Mouse (Mus musculus): ENCODE measurements around the gene Ubl5. TPM values are rescaled to one million over a fixed set of nuclear protein-coding genes. Genes with fewer than 3 reads are reported as not detected.

The Ubl5 gene
- 229 and 475 TPM in 2 replicates for polyA plus RNA-seq (2012; rRNA removed)
- 347 and 354 TPM in 2 replicates for polyA plus RNA-seq (2014; fragmentation: Nextera tagmentation; extraction: Ambion mirVana)

GRCm38 (mm10) chr9:20642101-20642895 is at the start of gene Ubl5:
Ubl5 (plus strand) TSS chr9:20642878.
- WGBS, result 1% methylated on average over 49 of the region's 51 CpGs
- ATAC-seq (ENCODE audit: low FRiP score, low read depth), result peak; percentile 92

DNA sequence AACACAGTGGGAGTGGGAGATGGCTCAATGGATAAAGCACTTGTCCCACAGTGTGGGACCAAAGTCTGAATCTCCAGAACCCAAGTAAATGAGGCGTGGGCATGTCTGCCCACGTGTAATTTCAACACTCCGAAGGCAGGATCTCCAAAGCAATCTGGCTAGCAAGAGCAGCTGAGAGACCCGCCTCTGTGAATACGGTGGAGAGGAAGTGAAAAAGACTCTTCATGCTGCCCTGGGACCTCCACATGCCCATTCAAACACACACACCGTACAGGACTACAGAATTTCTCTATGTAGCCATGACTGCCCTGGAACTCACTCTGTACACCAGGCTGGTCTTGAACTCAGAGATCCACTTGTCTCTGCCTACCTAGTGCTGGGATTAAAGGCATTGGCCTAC is 41.4 kb upstream of the Ubl5 start:
- Histone ChIP-seq H3K9ac (ENCODE audit: low read depth, low read length, severe bottlenecking) (no peak overlapping the region), H3K9me3 (ENCODE audit: control insufficient read depth, low read length) (no peaks in the 10 kb centered on the region), H3K27me3 (ENCODE audit: control insufficient read depth, insufficient read depth, low read length) (no peaks in the 10 kb centered on the region), H3K27ac (replicated peaks; ENCODE audit: low read depth, low read length) (no peak overlapping the region), H3K36me3 (ENCODE audit: control insufficient read depth, insufficient read depth, low read length) (peaks cover 16% of the 10 kb centered on the region), H3K4me2 (replicated peaks; ENCODE audit: low read depth, low read length, severe bottlenecking) (no peak overlapping the region), H3K4me3 (replicated peaks; ENCODE audit: low read length) (no peak overlapping the region), H3K4me1 (ENCODE audit: control insufficient read depth, insufficient read depth, low read length) (no peaks in the 10 kb centered on the region)
- ATAC-seq (ENCODE audit: low FRiP score, low read depth) (no peak), DNase-seq (ENCODE audit: low spot score) (no peak)
- TF ChIP-seq POLR2A (IDR thresholded peaks at IDR 0.05; ENCODE audit: borderline replicate concordance, extremely low read depth, insufficient read depth, insufficient read length), result no peak
- WGBS, result 84% methylated on average over 6 of the region's 6 CpGs

More at GRCm38 (mm10) chr9:20642101-20642895, at the start of gene Ubl5:
- H3K4me3 ChIP-seq (replicated peaks; ENCODE audit: low read length), result peak within 1 kb of the TSS; percentile 85
- peak within 1 kb of the TSS; percentile 80 for H3K9ac ChIP-seq (ENCODE audit: low read depth, low read length, severe bottlenecking)
- peak within 1 kb of the TSS; percentile 92 for H3K27ac ChIP-seq (replicated peaks; ENCODE audit: low read depth, low read length)
- no peaks in the 10 kb centered on the region for H3K9me3 ChIP-seq (ENCODE audit: control insufficient read depth, low read length)
- peak; percentile 99 for DNase-seq (ENCODE audit: low spot score)
- 0 out of 2 replicates have a peak, but pooled peaks have one; percentile 36 for TF ChIP-seq POLR2A (IDR thresholded peaks at IDR 0.05; ENCODE audit: borderline replicate concordance, extremely low read depth, insufficient read depth, insufficient read length)
- peak within 1 kb of the TSS; percentile 97 for H3K4me2 ChIP-seq (replicated peaks; ENCODE audit: low read depth, low read length, severe bottlenecking)
- peaks cover 12% of the 10 kb centered on the region for H3K4me1 ChIP-seq (ENCODE audit: control insufficient read depth, insufficient read depth, low read length)
- H3K36me3 ChIP-seq (ENCODE audit: control insufficient read depth, insufficient read depth, low read length), result peaks cover 28% of the 10 kb centered on the region
- no peaks in the 10 kb centered on the region for H3K27me3 ChIP-seq (ENCODE audit: control insufficient read depth, insufficient read depth, low read length)

GRCm38 (mm10) chr9:20606269-20606668 is 36.4 kb upstream of the Ubl5 start:
- Histone ChIP-seq H3K9me3 (ENCODE audit: control insufficient read depth, low read length) (no peaks in the 10 kb centered on the region), H3K36me3 (ENCODE audit: control insufficient read depth, insufficient read depth, low read length) (peaks cover 2% of the 10 kb centered on the region), H3K4me3 (replicated peaks; ENCODE audit: low read length) (no peak overlapping the region), H3K4me2 (replicated peaks; ENCODE audit: low read depth, low read length, severe bottlenecking) (peak overlapping the region; percentile 77; the same call in 1 of the 2 replicates), H3K4me1 (ENCODE audit: control insufficient read depth, insufficient read depth, low read length) (no peaks in the 10 kb centered on the region), H3K27ac (replicated peaks; ENCODE audit: low read depth, low read length) (no peak overlapping the region), H3K9ac (ENCODE audit: low read depth, low read length, severe bottlenecking) (peak overlapping the region; percentile 83; the same call in 1 of the 2 replicates), H3K27me3 (ENCODE audit: control insufficient read depth, insufficient read depth, low read length) (no peaks in the 10 kb centered on the region)
- DNase-seq (ENCODE audit: low spot score) (no peak), ATAC-seq (ENCODE audit: low FRiP score, low read depth) (no peak)
- TF ChIP-seq POLR2A (IDR thresholded peaks at IDR 0.05; ENCODE audit: borderline replicate concordance, extremely low read depth, insufficient read depth, insufficient read length), result no peak
- WGBS, result 95% methylated on average over 1 of the region's 1 CpGs

GRCm38 (mm10) chr9:20607100-20607974 is 35.3 kb upstream of the Ubl5 start:
- WGBS, result under 1% methylated on average over 57 of the region's 57 CpGs
- Histone ChIP-seq H3K4me2 (replicated peaks; ENCODE audit: low read depth, low read length, severe bottlenecking) (peak overlapping the region; percentile 77), H3K9me3 (ENCODE audit: control insufficient read depth, low read length) (no peaks in the 10 kb centered on the region), H3K4me3 (replicated peaks; ENCODE audit: low read length) (peak overlapping the region; percentile 70), H3K9ac (ENCODE audit: low read depth, low read length, severe bottlenecking) (peak overlapping the region; percentile 83), H3K36me3 (ENCODE audit: control insufficient read depth, insufficient read depth, low read length) (no peaks in the 10 kb centered on the region; the same call in none of the 2 replicates), H3K27ac (replicated peaks; ENCODE audit: low read depth, low read length) (peak overlapping the region; percentile 96), H3K27me3 (ENCODE audit: control insufficient read depth, insufficient read depth, low read length) (no peaks in the 10 kb centered on the region), H3K4me1 (ENCODE audit: control insufficient read depth, insufficient read depth, low read length) (no peaks in the 10 kb centered on the region)
- DNase-seq (ENCODE audit: low spot score), result peak; percentile 97
- TF ChIP-seq POLR2A (IDR thresholded peaks at IDR 0.05; ENCODE audit: borderline replicate concordance, extremely low read depth, insufficient read depth, insufficient read length), result peak; percentile 74; the same call in 1 of the 2 replicates
- ATAC-seq (ENCODE audit: low FRiP score, low read depth), result peak; percentile 87
